ENCODE assay signal across 9 mouse cellular contexts in the genomic region with DNA sequence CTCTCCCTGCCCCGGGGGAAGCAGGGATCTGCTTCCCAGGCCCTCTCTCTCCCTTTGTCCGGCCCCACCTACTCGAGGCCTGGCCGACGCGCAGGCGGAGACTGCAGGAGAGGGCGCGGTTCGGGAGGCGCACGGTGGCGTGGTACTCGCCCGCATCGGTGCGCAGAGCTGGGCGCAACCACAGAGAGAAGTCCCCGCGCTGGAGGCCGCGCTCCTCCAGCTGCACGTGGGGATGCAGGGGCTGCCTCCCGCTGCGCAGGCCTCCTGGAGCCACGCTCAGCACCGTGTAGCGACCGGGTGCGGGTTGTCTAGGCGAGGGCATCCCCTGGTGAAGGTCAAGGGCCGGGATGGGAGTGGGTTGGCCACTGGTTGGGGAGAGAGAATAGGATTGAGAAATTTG. TPM values are rescaled to one million over a fixed set of nuclear protein-coding genes. Genes with fewer than 3 reads are reported as not detected.
DNase-seq lines count a peak whose midpoint lies in the region; ATAC-seq lines count a peak whose summit lies in the region.
"Had no signal": no experiment of that assay in that cellular context is flagged by ENCODE, and none has a peak within 500 bp of the region (broad histone marks: within the 10 kb centered on the region; RNA-seq: fewer than 3 reads in every experiment).

No protein-coding gene starts in this region.

- H3K36me3 ChIP-seq in kidney, embryonic 15.5 days: peaks cover 27% of the 10 kb centered on the region
- H3K36me3 ChIP-seq in embryonic facial prominence, embryonic 11.5 days (replicated peaks; ENCODE audit: control insufficient read depth, insufficient read depth, low read depth, low read length): peaks cover 5% of the 10 kb centered on the region; the same call in 1 of the 2 replicates
- H3K36me3 ChIP-seq in hindbrain, embryonic 15.5 days: peaks cover 17% of the 10 kb centered on the region
- peaks cover 11% of the 10 kb centered on the region for H3K36me3 ChIP-seq in neural tube, embryonic 11.5 days (ENCODE audit: control insufficient read depth, insufficient read depth, low read length)

- H3K4me2 ChIP-seq in kidney, embryonic 15.5 days: peak overlapping the region; percentile 57
- H3K4me2 ChIP-seq in embryonic facial prominence, embryonic 11.5 days (ENCODE audit: low read depth, low read length): peak overlapping the region; percentile 38
- H3K4me2 ChIP-seq in hindbrain, embryonic 15.5 days: peak overlapping the region; percentile 47
- peak overlapping the region; percentile 27 for H3K4me2 ChIP-seq in neural tube, embryonic 11.5 days (ENCODE audit: low read depth)

- H3K4me1 ChIP-seq in kidney, embryonic 15.5 days: peaks cover 52% of the 10 kb centered on the region
- H3K4me1 ChIP-seq in embryonic facial prominence, embryonic 11.5 days (ENCODE audit: control insufficient read depth, insufficient read depth, low read length): no peaks in the 10 kb centered on the region; the same call in 1 of the 2 replicates
- peaks cover 35% of the 10 kb centered on the region for H3K4me1 ChIP-seq in hindbrain, embryonic 15.5 days (replicated peaks)
- peaks cover 2% of the 10 kb centered on the region; the same call in 1 of the 2 replicates for H3K4me1 ChIP-seq in neural tube, embryonic 11.5 days (ENCODE audit: control insufficient read depth, insufficient read depth, low read length)

- WGBS in kidney, embryonic 15.5 days: 3% methylated on average over 32 of the region's 32 CpGs
- WGBS in embryonic facial prominence, embryonic 11.5 days: 2% methylated on average over 32 of the region's 32 CpGs
- WGBS in hindbrain, embryonic 15.5 days: 3% methylated on average over 32 of the region's 32 CpGs
- 3% methylated on average over 32 of the region's 32 CpGs for WGBS in neural tube, embryonic 11.5 days

- peak; percentile 31 for ATAC-seq in kidney, embryonic 15.5 days (replicated peaks; ENCODE audit: low FRiP score)
- no peak for ATAC-seq in embryonic facial prominence, embryonic 11.5 days (replicated peaks; ENCODE audit: insufficient number of reproducible peaks, low FRiP score, low TSS enrichment, low read depth)
- no peak for ATAC-seq in hindbrain, embryonic 15.5 days (ENCODE audit: low FRiP score, low read depth)
- ATAC-seq in neural tube, embryonic 11.5 days (ENCODE audit: insufficient read depth, low FRiP score, low TSS enrichment): 0 out of 2 replicates have a peak, but pooled peaks have one; percentile 14

- peak overlapping the region; percentile 26 for H3K4me3 ChIP-seq in kidney, embryonic 15.5 days (replicated peaks)
- H3K4me3 ChIP-seq in embryonic facial prominence, embryonic 11.5 days (ENCODE audit: low read depth, low read length): peak overlapping the region; percentile 20; the same call in 1 of the 2 replicates
- H3K4me3 ChIP-seq in hindbrain, embryonic 15.5 days: peak overlapping the region; percentile 18; the same call in 1 of the 2 replicates
- H3K4me3 ChIP-seq in neural tube, embryonic 11.5 days (ENCODE audit: low read depth, low read length): 0 out of 2 replicates have a peak overlapping the region, but pooled peaks have one; percentile 4

- peak overlapping the region; percentile 35 for H3K9ac ChIP-seq in kidney, embryonic 15.5 days
- H3K9ac ChIP-seq in embryonic facial prominence, embryonic 11.5 days (replicated peaks; ENCODE audit: low read length): peak overlapping the region; percentile 56
- peak overlapping the region; percentile 36 for H3K9ac ChIP-seq in hindbrain, embryonic 15.5 days
- H3K9ac ChIP-seq in neural tube, embryonic 11.5 days (ENCODE audit: low read length): peak overlapping the region; percentile 53

- no peak for DNase-seq in kidney, adult 8-10 months
- peak; percentile 47 for DNase-seq in embryonic facial prominence, embryonic 11.5 days (ENCODE audit: low spot score)
- no peak for DNase-seq in neural tube, embryonic 11.5 days (ENCODE audit: low spot score)
- DNase-seq in adrenal gland, postnatal 4 days (ENCODE audit: low spot score in 2 of 2): no peak
- DNase-seq in layer of hippocampus, adult 18-20 months (ENCODE audit: low spot score in 2 of 2): no peak
- no peak for DNase-seq in lung, postnatal 36 days
- DNase-seq: kidney, postnatal 25 days had no signal

- H3K27me3 ChIP-seq in kidney, embryonic 15.5 days: peaks cover 8% of the 10 kb centered on the region; the same call in 1 of the 2 replicates
- H3K27me3 ChIP-seq in embryonic facial prominence, embryonic 11.5 days (ENCODE audit: control insufficient read depth, insufficient read depth, low read length): no peaks in the 10 kb centered on the region
- H3K27me3 ChIP-seq in hindbrain, embryonic 15.5 days: no peaks in the 10 kb centered on the region
- no peaks in the 10 kb centered on the region; the same call in 1 of the 2 replicates for H3K27me3 ChIP-seq in neural tube, embryonic 11.5 days (ENCODE audit: control insufficient read depth, insufficient read depth, low read length)

- H3K9me3 ChIP-seq in kidney, embryonic 15.5 days (replicated peaks): no peaks in the 10 kb centered on the region
- H3K9me3 ChIP-seq in embryonic facial prominence, embryonic 11.5 days (replicated peaks; ENCODE audit: control insufficient read depth, low read length): no peaks in the 10 kb centered on the region
- H3K9me3 ChIP-seq in hindbrain, embryonic 15.5 days: no peaks in the 10 kb centered on the region
- H3K9me3 ChIP-seq in neural tube, embryonic 11.5 days (ENCODE audit: control insufficient read depth, low read length): no peaks in the 10 kb centered on the region

- peak overlapping the region; percentile 19 for H3K27ac ChIP-seq in kidney, embryonic 15.5 days
- no peak overlapping the region for H3K27ac ChIP-seq in embryonic facial prominence, embryonic 11.5 days (replicated peaks; ENCODE audit: low read depth, low read length)
- no peak overlapping the region for H3K27ac ChIP-seq in hindbrain, embryonic 15.5 days (replicated peaks)
- no peak overlapping the region for H3K27ac ChIP-seq in neural tube, embryonic 11.5 days (ENCODE audit: low read depth, low read length)

RNA-seq across cellular contexts. Expression of a gene that starts 1.5 kb away (rescaled TPM):
- polyA plus RNA-seq in kidney, embryonic 15.5 days (2015; fragmentation: Nextera tagmentation; extraction: Ambion mirVana): 1.7 and 1.8 TPM in 2 replicates
- 1.7 and 1.8 TPM in 2 replicates for polyA plus RNA-seq in embryonic facial prominence, embryonic 11.5 days (2014; fragmentation: Nextera tagmentation; extraction: Ambion mirVana)
- polyA plus RNA-seq in hindbrain, embryonic 15.5 days (2015; fragmentation: Nextera tagmentation; extraction: Ambion mirVana): 3.1 and 3.5 TPM in 2 replicates
- polyA plus RNA-seq in neural tube, embryonic 11.5 days (2014; fragmentation: Nextera tagmentation; extraction: Ambion mirVana): 1.4 and 1.7 TPM in 2 replicates
- 1 to 10 TPM; 1.5 to 1.7 TPM for total RNA-seq in adrenal gland, postnatal 4 days (2021)
- total RNA-seq in layer of hippocampus, adult 18-20 months (2021): 1 to 10 TPM; 2.6 to 3.6 TPM

RNA-seq across cellular contexts. Expression of a gene that starts 9.9 kb away (rescaled TPM):
- 320 TPM in 2 replicates for polyA plus RNA-seq in kidney, embryonic 15.5 days (2015; fragmentation: Nextera tagmentation; extraction: Ambion mirVana)
- 184 and 213 TPM in 2 replicates for polyA plus RNA-seq in embryonic facial prominence, embryonic 11.5 days (2014; fragmentation: Nextera tagmentation; extraction: Ambion mirVana)
- polyA plus RNA-seq in hindbrain, embryonic 15.5 days (2015; fragmentation: Nextera tagmentation; extraction: Ambion mirVana): 766 and 864 TPM in 2 replicates
- 345 and 381 TPM in 2 replicates for polyA plus RNA-seq in neural tube, embryonic 11.5 days (2014; fragmentation: Nextera tagmentation; extraction: Ambion mirVana)
- 100 to 1,000 TPM; 692 to 728 TPM for total RNA-seq in adrenal gland, postnatal 4 days (2021)
- total RNA-seq in layer of hippocampus, adult 18-20 months (2021): 1,000 to 10,000 TPM; 1,033 to 1,052 TPM

RNA-seq across cellular contexts. Expression of a gene that starts 21.2 kb away (rescaled TPM):
- polyA plus RNA-seq in kidney, embryonic 15.5 days (2015; fragmentation: Nextera tagmentation; extraction: Ambion mirVana): 357 and 385 TPM in 2 replicates
- 391 and 402 TPM in 2 replicates for polyA plus RNA-seq in embryonic facial prominence, embryonic 11.5 days (2014; fragmentation: Nextera tagmentation; extraction: Ambion mirVana)
- 565 and 615 TPM in 2 replicates for polyA plus RNA-seq in hindbrain, embryonic 15.5 days (2015; fragmentation: Nextera tagmentation; extraction: Ambion mirVana)
- 468 and 513 TPM in 2 replicates for polyA plus RNA-seq in neural tube, embryonic 11.5 days (2014; fragmentation: Nextera tagmentation; extraction: Ambion mirVana)
- 100 to 1,000 TPM; 257 to 265 TPM for total RNA-seq in adrenal gland, postnatal 4 days (2021)
- 100 to 1,000 TPM; 631 to 670 TPM for total RNA-seq in layer of hippocampus, adult 18-20 months (2021)

RNA-seq across cellular contexts. Expression of a gene that starts 22.0 kb away (rescaled TPM):
- polyA plus RNA-seq in kidney, embryonic 15.5 days (2015; fragmentation: Nextera tagmentation; extraction: Ambion mirVana): 0.06 and 0.26 TPM in 2 replicates
- not detected in 2 replicates for polyA plus RNA-seq in embryonic facial prominence, embryonic 11.5 days (2014; fragmentation: Nextera tagmentation; extraction: Ambion mirVana)
- polyA plus RNA-seq in hindbrain, embryonic 15.5 days (2015; fragmentation: Nextera tagmentation; extraction: Ambion mirVana): 0.14 and 0.32 TPM in 2 replicates
- 0.07 TPM in 1 of 2 replicates, not detected in the other for polyA plus RNA-seq in neural tube, embryonic 11.5 days (2014; fragmentation: Nextera tagmentation; extraction: Ambion mirVana)
- total RNA-seq in adrenal gland, postnatal 4 days (2021): under 1 TPM; 0.62 to 0.84 TPM
- total RNA-seq in layer of hippocampus, adult 18-20 months (2021): under 1 TPM in 1 of 2 experiments, not detected in 1; 0.25 TPM

RNA-seq across cellular contexts. Expression of a gene that starts 46.2 kb away (rescaled TPM):
- polyA plus RNA-seq in kidney, embryonic 15.5 days (2015; fragmentation: Nextera tagmentation; extraction: Ambion mirVana): 1.2 and 1.6 TPM in 2 replicates
- 0.59 and 0.72 TPM in 2 replicates for polyA plus RNA-seq in embryonic facial prominence, embryonic 11.5 days (2014; fragmentation: Nextera tagmentation; extraction: Ambion mirVana)
- polyA plus RNA-seq in hindbrain, embryonic 15.5 days (2015; fragmentation: Nextera tagmentation; extraction: Ambion mirVana): 33.9 and 37.5 TPM in 2 replicates
- 2.3 TPM in 2 replicates for polyA plus RNA-seq in neural tube, embryonic 11.5 days (2014; fragmentation: Nextera tagmentation; extraction: Ambion mirVana)
- total RNA-seq in adrenal gland, postnatal 4 days (2021): 1 to 10 TPM; 5.1 to 5.6 TPM
- 100 to 1,000 TPM; 183 to 187 TPM for total RNA-seq in layer of hippocampus, adult 18-20 months (2021)

Comparison
In these comparisons a context has a peak if more than half of its experiments do, and no peak if none do; other contexts are left out.
1. ATAC-seq: peak in kidney, embryonic 15.5 days (single experiment) and neural tube, embryonic 11.5 days (single experiment); none in embryonic facial prominence, embryonic 11.5 days (single experiment) and hindbrain, embryonic 15.5 days (single experiment).
2. Peak in every context shown above with its lines, with median percentiles within 50 percentile points of each other: H3K4me2 ChIP-seq, H3K4me3 ChIP-seq and H3K9ac ChIP-seq.